Mouse (Mus musculus) kidney, adult 2 months (tissue): Measurements from ENCODE around the gene Tmem130. TPM values are rescaled to one million over a fixed set of nuclear protein-coding genes. Genes with fewer than 3 reads are reported as not detected.

Experiments
- DNase-seq: peaks from one replicate; pipeline ENCODE4 v3.0.0; 2021
- H3K27ac ChIP-seq: fragments of 200-500 bp; 2 replicates; pipeline ENCODE4 v1.5.1; 2012; ENCODE audit warnings: low read depth, low read length, control low read depth, inconsistent platforms; ENCODE audit not compliant: insufficient read depth
- H3K27me3 ChIP-seq: fragments of 200-500 bp; replicated peaks from 2 replicates; pipeline ENCODE4 v1.6.1; 2012; ENCODE audit warnings: mild to moderate bottlenecking, moderate library complexity, low read length, inconsistent platforms; ENCODE audit not compliant: control insufficient read depth, insufficient read depth
- H3K36me3 ChIP-seq: fragments of 200-500 bp; 2 replicates; pipeline ENCODE4 v1.6.1; 2012; ENCODE audit warnings: mild to moderate bottlenecking, moderate library complexity, low read length, inconsistent platforms; ENCODE audit not compliant: control insufficient read depth, insufficient read depth
- H3K4me1 ChIP-seq: fragments of 200-500 bp; 2 replicates; pipeline ENCODE4 v1.6.1; 2011; ENCODE audit warnings: low read length; ENCODE audit not compliant: control insufficient read depth, insufficient read depth
- H3K4me3 ChIP-seq: fragments of 200-500 bp; 2 replicates; pipeline ENCODE4 v1.5.1; 2011; ENCODE audit warnings: mild to moderate bottlenecking, low read depth, low read length, control low read depth; ENCODE audit not compliant: insufficient read depth
- CTCF ChIP-seq: fragments of 200-500 bp; conservative IDR thresholded peaks from 2 replicates; pipeline ENCODE4 v1.5.1; 2011; ENCODE audit warnings: low read depth, mild to moderate bottlenecking, control low read depth, low read length, moderate library complexity, mixed read lengths; ENCODE audit not compliant: insufficient read depth, insufficient read length
- POLR2A ChIP-seq: fragments of 200-500 bp; IDR thresholded peaks from one replicate; pipeline ENCODE4 v1.6.1; 2011; ENCODE audit warnings: low read depth, low read length, control low read depth
- WGBS: fragments of 180-500 bp; shearing (Covaris S2); methylation state at CpG from one replicate; pipeline ENCODE4 v1.1.7; 2018; 5-methylcytosine and 5-hydroxymethylcytosine counted together
- polyA plus RNA-seq: library from polyadenylated mRNA; depleted of rRNA; stranded (reverse); fragments of >200 nt; gene quantifications from 2 replicates; pipeline ENCODE4 v1.2.3, GENCODE M21; 2012; rRNA removed

Gene Tmem130
- polyA plus RNA-seq, 1 experiment = 0.55 TPM

- H3K27ac ChIP-seq = no peak overlapping the region
- 67% methylated on average over 4 of the region's 4 CpGs for WGBS
- H3K36me3 ChIP-seq = no peaks in the 10 kb centered on the region
- TF ChIP-seq CTCF (no peak), POLR2A (no peak)
- no peaks in the 10 kb centered on the region for H3K4me1 ChIP-seq
- DNase-seq = no peak
- no peak overlapping the region for H3K4me3 ChIP-seq
- H3K27me3 ChIP-seq = no peaks in the 10 kb centered on the region
Measured at GRCm38 (mm10) chr5:144691421-144691820, 70.2 kb downstream of the Tmem130 start.

- no peaks in the 10 kb centered on the region for H3K4me1 ChIP-seq
- 64% methylated on average over 4 of the region's 4 CpGs for WGBS
- H3K4me3 ChIP-seq = no peak overlapping the region
- no peak overlapping the region for H3K27ac ChIP-seq
- peak; percentile 46 for DNase-seq
- TF ChIP-seq CTCF (no peak), POLR2A (no peak)
- no peaks in the 10 kb centered on the region for H3K27me3 ChIP-seq
- no peaks in the 10 kb centered on the region for H3K36me3 ChIP-seq
Measured at GRCm38 (mm10) chr5:144688371-144688770, 73.2 kb downstream of the Tmem130 start.

Other genes with a start within 250 kb of the Tmem130 start
- 0.20 and 0.33 TPM in 2 replicates for gene Nptx2, start 215.9 kb downstream of the Tmem130 start, polyA plus RNA-seq
- gene Trrap, start 5.9 kb upstream of the Tmem130 start, polyA plus RNA-seq = 71.7 and 79.7 TPM in 2 replicates
- 14.4 and 16.1 TPM in 2 replicates for gene Smurf1, start 204.0 kb upstream of the Tmem130 start, polyA plus RNA-seq